Mouse (Mus musculus): ENCODE results near the gene Cdr1. TPM values are rescaled to one million over a fixed set of nuclear protein-coding genes. Genes with fewer than 3 reads are reported as not detected.

Cdr1 gene
- polyA plus RNA-seq (2012; fragmentation: generic; extraction: Trizol), result not detected
- long read RNA-seq, experiment 1, result 0 reads
- long read RNA-seq, experiment 2, result 0 reads

DNA sequence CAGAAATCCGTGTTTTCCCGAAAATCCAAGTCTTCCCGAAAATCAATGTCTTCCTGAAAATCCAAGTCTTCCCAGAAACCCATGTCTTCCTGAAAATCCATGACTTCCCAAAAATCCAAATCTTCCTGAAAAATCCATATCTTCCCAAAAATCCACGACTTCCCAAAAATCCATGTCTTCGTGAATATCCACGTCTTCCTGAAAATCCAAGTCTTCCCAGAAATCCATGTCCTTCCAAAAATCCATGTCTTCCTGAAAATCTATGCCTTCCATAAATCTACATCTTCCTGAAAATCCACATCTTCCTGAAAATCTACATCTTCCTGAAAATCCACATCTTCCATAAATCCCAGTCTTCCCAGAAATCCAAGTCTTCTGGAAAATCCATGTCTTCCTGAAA lies at the start of gene Cdr1:
TSS of gene Cdr1 (minus strand) at position 101 of the 400 bp plus-strand sequence.
- Histone ChIP-seq H3ac (ENCODE audit: control insufficient read depth, insufficient read length, low read depth) (no peak within 1 kb of the TSS), H3K36me3 (ENCODE audit: control insufficient read depth, insufficient read depth) (no peaks in the 10 kb centered on the region), H3K79me2 (ENCODE audit: control insufficient read depth, insufficient read depth) (no peaks in the 10 kb centered on the region), H3K27me3 (ENCODE audit: control insufficient read depth, insufficient read depth, insufficient read length) (no peaks in the 10 kb centered on the region), H3K79me3 (ENCODE audit: low read depth) (no peaks in the 10 kb centered on the region), H3K4me3 (ENCODE audit: insufficient read depth, poor library complexity, severe bottlenecking) (no peak within 1 kb of the TSS)
- TF ChIP-seq MYOG (IDR thresholded peaks at IDR 0.05; ENCODE audit: control insufficient read depth, extremely low read depth, insufficient read length) (no peak), MYOD1 (IDR thresholded peaks at IDR 0.05; ENCODE audit: control insufficient read depth, insufficient read length, low read depth) (no peak), CTCF (IDR thresholded peaks at IDR 0.05; ENCODE audit: control insufficient read depth, insufficient read depth, insufficient read length) (no peak), CEBPB (IDR thresholded peaks at IDR 0.05; ENCODE audit: low read depth) (no peak), FOSL1 (IDR thresholded peaks at IDR 0.05; ENCODE audit: insufficient read depth, low read length, poor library complexity, severe bottlenecking) (no peak), USF1 (IDR thresholded peaks at IDR 0.05; ENCODE audit: low read depth) (no peak), MAX (IDR thresholded peaks at IDR 0.05) (no peak)

DNA sequence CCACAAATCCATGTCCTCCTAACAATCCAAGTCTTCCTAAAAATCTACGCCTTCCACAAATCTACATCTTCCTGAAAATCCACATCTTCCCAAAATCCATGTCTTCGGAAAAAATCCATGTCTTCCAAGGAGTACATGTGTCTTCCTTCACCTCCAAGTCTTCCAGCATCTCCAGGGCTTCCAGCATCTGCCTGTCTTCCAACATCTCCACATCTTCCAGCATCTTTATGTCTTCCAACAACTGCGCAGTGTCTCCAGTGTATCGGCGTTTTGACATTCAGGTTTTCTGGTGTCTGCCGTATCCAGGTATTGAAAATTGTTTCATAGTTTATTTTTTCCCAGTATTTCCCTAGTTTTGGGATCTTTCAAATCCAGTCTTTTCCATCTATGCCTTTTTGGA lies 511 bp upstream of the Cdr1 start:
- H3K36me3 ChIP-seq (ENCODE audit: control insufficient read depth, insufficient read depth), result no peaks in the 10 kb centered on the region
- H3K4me3 ChIP-seq (ENCODE audit: insufficient read depth, poor library complexity, severe bottlenecking), result no peak overlapping the region
- H3K27me3 ChIP-seq (ENCODE audit: control insufficient read depth, insufficient read depth, insufficient read length), result no peaks in the 10 kb centered on the region
- no peaks in the 10 kb centered on the region for H3K79me3 ChIP-seq (ENCODE audit: low read depth)
- H3ac ChIP-seq (ENCODE audit: control insufficient read depth, insufficient read length, low read depth), result no peak overlapping the region
- no peak for TF ChIP-seq FOSL1 (IDR thresholded peaks at IDR 0.05; ENCODE audit: insufficient read depth, low read length, poor library complexity, severe bottlenecking)
- no peak for TF ChIP-seq USF1 (IDR thresholded peaks at IDR 0.05; ENCODE audit: low read depth)
- H3K79me2 ChIP-seq (ENCODE audit: control insufficient read depth, insufficient read depth), result no peaks in the 10 kb centered on the region

DNA sequence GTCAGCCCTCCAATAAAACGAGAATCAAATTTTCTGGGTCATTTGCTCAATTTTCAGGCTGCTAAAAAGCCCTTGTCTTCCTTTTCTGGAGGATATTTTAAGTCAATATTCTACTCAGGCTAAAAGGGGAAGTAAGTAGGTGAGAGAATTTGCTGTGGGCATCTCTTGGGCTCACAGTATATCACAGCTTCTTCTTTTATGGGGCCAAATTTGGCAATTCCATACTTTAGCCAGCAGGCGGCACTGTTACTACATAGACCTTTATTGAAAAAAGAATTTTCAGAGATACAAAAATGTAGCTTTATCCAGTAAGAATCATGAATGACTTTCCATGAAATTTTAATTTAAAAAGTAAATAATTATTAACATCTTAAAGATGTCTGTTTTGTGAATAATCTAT lies 18.8 kb downstream of the Cdr1 start:
- H3K79me3 ChIP-seq (ENCODE audit: low read depth), result no peaks in the 10 kb centered on the region

DNA sequence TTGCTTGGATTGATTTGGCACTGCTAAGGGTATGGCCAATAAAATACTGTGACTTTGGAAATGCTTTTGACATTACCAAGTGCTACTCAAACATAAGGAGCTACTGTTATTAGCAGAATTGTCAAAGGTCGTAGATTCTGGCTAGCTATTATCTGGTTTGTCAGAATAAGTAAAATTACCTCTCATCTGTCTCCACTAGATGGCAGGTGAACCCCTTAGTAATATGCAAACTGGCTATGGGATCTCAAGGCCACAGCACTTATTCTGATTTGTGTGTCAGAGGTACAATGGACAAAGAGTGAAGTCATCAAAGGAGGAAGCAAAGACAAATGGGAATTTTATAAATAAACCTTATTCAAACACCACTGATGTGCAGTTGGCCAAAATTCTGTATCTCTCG lies 24.1 kb downstream of the Cdr1 start:
- TF ChIP-seq CTCF (IDR thresholded peaks at IDR 0.05; ENCODE audit: control insufficient read depth, insufficient read depth, insufficient read length) (no peak), MAX (IDR thresholded peaks at IDR 0.05) (no peak), MYOD1 (IDR thresholded peaks at IDR 0.05; ENCODE audit: control insufficient read depth, insufficient read length, low read depth) (no peak), USF1 (IDR thresholded peaks at IDR 0.05; ENCODE audit: low read depth) (no peak), FOSL1 (IDR thresholded peaks at IDR 0.05; ENCODE audit: insufficient read depth, low read length, poor library complexity, severe bottlenecking) (no peak), CEBPB (IDR thresholded peaks at IDR 0.05; ENCODE audit: low read depth) (no peak), MYOG (IDR thresholded peaks at IDR 0.05; ENCODE audit: control insufficient read depth, extremely low read depth, insufficient read length) (no peak)
- no peaks in the 10 kb centered on the region for H3K79me2 ChIP-seq (ENCODE audit: control insufficient read depth, insufficient read depth)
- no peaks in the 10 kb centered on the region for H3K36me3 ChIP-seq (ENCODE audit: control insufficient read depth, insufficient read depth)
- H3K27me3 ChIP-seq (ENCODE audit: control insufficient read depth, insufficient read depth, insufficient read length), result no peaks in the 10 kb centered on the region
- H3K4me3 ChIP-seq (ENCODE audit: insufficient read depth, poor library complexity, severe bottlenecking), result no peak overlapping the region
- H3K79me3 ChIP-seq (ENCODE audit: low read depth), result no peaks in the 10 kb centered on the region
- no peak overlapping the region for H3ac ChIP-seq (ENCODE audit: control insufficient read depth, insufficient read length, low read depth)

More for the DNA sequence above, 18.8 kb downstream of the Cdr1 start:
- no peaks in the 10 kb centered on the region for H3K36me3 ChIP-seq (ENCODE audit: control insufficient read depth, insufficient read depth)
- H3K27me3 ChIP-seq (ENCODE audit: control insufficient read depth, insufficient read depth, insufficient read length), result no peaks in the 10 kb centered on the region
- no peak overlapping the region for H3ac ChIP-seq (ENCODE audit: control insufficient read depth, insufficient read length, low read depth)
- TF ChIP-seq CTCF (IDR thresholded peaks at IDR 0.05; ENCODE audit: control insufficient read depth, insufficient read depth, insufficient read length) (no peak), MYOD1 (IDR thresholded peaks at IDR 0.05; ENCODE audit: control insufficient read depth, insufficient read length, low read depth) (no peak), CEBPB (IDR thresholded peaks at IDR 0.05; ENCODE audit: low read depth) (no peak), USF1 (IDR thresholded peaks at IDR 0.05; ENCODE audit: low read depth) (no peak)
- H3K79me2 ChIP-seq (ENCODE audit: control insufficient read depth, insufficient read depth), result no peaks in the 10 kb centered on the region
- no peak overlapping the region for H3K4me3 ChIP-seq (ENCODE audit: insufficient read depth, poor library complexity, severe bottlenecking)

DNA sequence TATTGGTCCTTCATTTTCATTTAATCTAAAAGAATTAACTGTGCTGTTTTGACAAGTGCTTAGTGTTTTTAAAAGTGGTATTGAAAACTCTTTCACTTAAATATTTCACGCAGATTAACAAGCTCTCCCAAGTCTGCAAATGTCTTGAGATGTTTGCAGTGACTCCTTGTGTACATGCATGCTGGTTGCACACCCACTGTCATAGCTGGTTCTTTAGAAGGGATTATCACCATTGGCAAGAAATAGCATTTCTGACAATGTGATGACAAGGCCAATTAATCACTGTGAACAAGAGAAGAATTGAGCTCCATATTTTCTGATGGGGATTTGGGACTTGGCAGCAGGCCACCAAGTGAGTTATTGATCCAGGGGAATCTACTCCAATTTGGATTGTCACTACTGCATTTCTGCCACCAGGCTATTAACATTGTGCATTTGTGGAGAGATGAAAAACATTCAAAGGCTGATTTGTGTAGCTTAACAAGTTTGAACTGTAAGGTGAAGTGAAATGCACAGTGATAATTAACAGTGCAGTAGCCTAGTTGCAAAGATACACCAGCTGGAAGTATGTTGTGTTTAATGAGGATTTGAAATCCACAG lies 30.6 kb downstream of the Cdr1 start:
- TF ChIP-seq MYOD1 (IDR thresholded peaks at IDR 0.05; ENCODE audit: control insufficient read depth, insufficient read length, low read depth) (no peak), FOSL1 (IDR thresholded peaks at IDR 0.05; ENCODE audit: insufficient read depth, low read length, poor library complexity, severe bottlenecking) (no peak), CTCF (IDR thresholded peaks at IDR 0.05; ENCODE audit: control insufficient read depth, insufficient read depth, insufficient read length) (no peak), MAX (IDR thresholded peaks at IDR 0.05) (no peak), MYOG (IDR thresholded peaks at IDR 0.05; ENCODE audit: control insufficient read depth, extremely low read depth, insufficient read length) (no peak), CEBPB (IDR thresholded peaks at IDR 0.05; ENCODE audit: low read depth) (no peak), USF1 (IDR thresholded peaks at IDR 0.05; ENCODE audit: low read depth) (no peak)

DNA sequence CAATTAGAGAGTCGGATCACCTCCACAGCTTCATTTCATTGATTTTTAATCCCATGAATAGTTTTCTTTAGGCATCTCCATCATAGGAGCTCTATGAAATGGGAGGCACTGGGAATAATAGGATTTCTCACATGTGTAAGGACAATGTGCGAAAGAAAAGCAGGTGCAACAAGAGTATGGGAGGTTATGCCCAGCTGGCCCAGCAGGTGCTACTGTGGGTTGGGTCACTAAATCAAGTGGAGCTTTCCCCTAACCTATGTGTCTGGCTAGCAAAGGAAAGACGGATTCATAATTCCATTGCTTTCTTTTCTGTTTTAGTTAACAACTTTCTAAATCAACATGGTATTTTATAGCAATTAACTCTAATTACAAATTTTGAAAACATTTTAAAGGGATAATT lies 31.1 kb downstream of the Cdr1 start:
- H3K36me3 ChIP-seq (ENCODE audit: control insufficient read depth, insufficient read depth), result no peaks in the 10 kb centered on the region
- no peak for TF ChIP-seq MYOG (IDR thresholded peaks at IDR 0.05; ENCODE audit: control insufficient read depth, extremely low read depth, insufficient read length)
- TF ChIP-seq USF1 (IDR thresholded peaks at IDR 0.05; ENCODE audit: low read depth), result no peak
- TF ChIP-seq CTCF (IDR thresholded peaks at IDR 0.05; ENCODE audit: control insufficient read depth, insufficient read depth, insufficient read length), result no peak
- no peak for TF ChIP-seq FOSL1 (IDR thresholded peaks at IDR 0.05; ENCODE audit: insufficient read depth, low read length, poor library complexity, severe bottlenecking)
- no peak for TF ChIP-seq MYOD1 (IDR thresholded peaks at IDR 0.05; ENCODE audit: control insufficient read depth, insufficient read length, low read depth)
- TF ChIP-seq MAX (IDR thresholded peaks at IDR 0.05), result no peak
- TF ChIP-seq CEBPB (IDR thresholded peaks at IDR 0.05; ENCODE audit: low read depth), result no peak

More for the DNA sequence above, 30.6 kb downstream of the Cdr1 start:
- H3K79me3 ChIP-seq (ENCODE audit: low read depth), result no peaks in the 10 kb centered on the region
- no peaks in the 10 kb centered on the region for H3K36me3 ChIP-seq (ENCODE audit: control insufficient read depth, insufficient read depth)
- no peak overlapping the region for H3K4me3 ChIP-seq (ENCODE audit: insufficient read depth, poor library complexity, severe bottlenecking)
- no peaks in the 10 kb centered on the region for H3K79me2 ChIP-seq (ENCODE audit: control insufficient read depth, insufficient read depth)
- no peak overlapping the region for H3ac ChIP-seq (ENCODE audit: control insufficient read depth, insufficient read length, low read depth)
- H3K27me3 ChIP-seq (ENCODE audit: control insufficient read depth, insufficient read depth, insufficient read length), result no peaks in the 10 kb centered on the region

More for the DNA sequence above, 31.1 kb downstream of the Cdr1 start:
- H3ac ChIP-seq (ENCODE audit: control insufficient read depth, insufficient read length, low read depth), result no peak overlapping the region
- no peaks in the 10 kb centered on the region for H3K79me2 ChIP-seq (ENCODE audit: control insufficient read depth, insufficient read depth)
- no peaks in the 10 kb centered on the region for H3K27me3 ChIP-seq (ENCODE audit: control insufficient read depth, insufficient read depth, insufficient read length)
- no peak overlapping the region for H3K4me3 ChIP-seq (ENCODE audit: insufficient read depth, poor library complexity, severe bottlenecking)
- H3K79me3 ChIP-seq (ENCODE audit: low read depth), result no peaks in the 10 kb centered on the region
